ENCODE assay signal across 12 mouse cellular contexts in genomic region chr8:92602973-92603372, GRCm38 (mm10).
"Had no signal": no experiment of that assay in that cellular context is flagged by ENCODE, and none has a peak within 500 bp of the region (broad histone marks: within the 10 kb centered on the region; RNA-seq: fewer than 3 reads in every experiment).

No protein-coding gene starts in this region.

- H3K4me1 ChIP-seq: limb, embryonic 15.5 days; midbrain, embryonic 12.5 days; stomach, embryonic 15.5 days had no signal

- H3K36me3 ChIP-seq: limb, embryonic 15.5 days; midbrain, embryonic 12.5 days; stomach, embryonic 15.5 days had no signal

- H3K4me3 ChIP-seq: limb, embryonic 15.5 days; midbrain, embryonic 12.5 days; stomach, embryonic 15.5 days had no signal

- H3K27me3 ChIP-seq: midbrain, embryonic 12.5 days; stomach, embryonic 15.5 days had no signal

- H3K27ac ChIP-seq: kidney, postnatal 0 days; limb, embryonic 15.5 days; liver, embryonic 14.5 days; midbrain, embryonic 12.5 days; stomach, embryonic 15.5 days had no signal

- H3K9ac ChIP-seq: limb, embryonic 15.5 days; liver, embryonic 14.5 days; midbrain, embryonic 12.5 days; stomach, embryonic 15.5 days had no signal

- H3K4me2 ChIP-seq: limb, embryonic 15.5 days; midbrain, embryonic 12.5 days; stomach, embryonic 15.5 days had no signal

- H3K9me3 ChIP-seq: limb, embryonic 15.5 days; midbrain, embryonic 12.5 days; stomach, embryonic 15.5 days had no signal

- DNase-seq: kidney, postnatal 36 days; layer of hippocampus, adult 9-11 months; layer of hippocampus, postnatal 36 days; lung, adult 18-20 months; right cerebral cortex, postnatal 14 days; thymus, adult 2 months; thymus, postnatal 25 days had no signal
